Mouse (Mus musculus): ENCODE results near the gene Ces1e.

The Ces1e gene

GRCm38 (mm10) chr8:93174554-93174953 is 54.9 kb downstream of the Ces1e start:
- no peak for DNase-seq

GRCm38 (mm10) chr8:93171846-93172590 is 57.4 kb downstream of the Ces1e start:
- peak; percentile 42 for DNase-seq

- DNase-seq = no peak
Observed at GRCm38 (mm10) chr8:93163363-93163762, 66.1 kb downstream of the Ces1e start.

DNA sequence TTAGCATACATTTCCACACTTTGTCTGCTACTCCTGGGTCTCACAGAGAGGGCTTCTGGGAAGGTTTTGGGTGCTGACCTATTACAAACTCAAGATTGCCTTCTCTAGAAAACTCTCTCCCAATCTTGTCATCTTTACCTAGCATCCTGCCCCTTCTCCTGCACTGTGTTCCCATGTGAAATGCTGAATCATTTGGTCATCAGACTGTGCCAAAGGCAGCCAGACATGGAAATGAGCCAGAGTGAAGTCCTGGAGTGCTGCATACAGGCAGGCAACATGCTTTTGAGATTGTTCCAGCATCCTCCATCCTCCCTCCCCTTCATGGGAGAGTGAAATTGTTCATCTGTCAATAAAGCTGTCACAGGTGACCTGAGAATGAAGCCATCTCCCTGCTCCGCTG is 78.0 kb downstream of the Ces1e start:
- DNase-seq = no peak

All from kidney, postnatal 10 days (tissue).